Mouse (Mus musculus): ENCODE measurements at regions not wholly inside any gene's neighbourhood (a gene's known extent, or its start where the extent isn't known, plus 50 kb on each side); places are given as distances from the start of the nearest gene placed in this dataset.

DNA sequence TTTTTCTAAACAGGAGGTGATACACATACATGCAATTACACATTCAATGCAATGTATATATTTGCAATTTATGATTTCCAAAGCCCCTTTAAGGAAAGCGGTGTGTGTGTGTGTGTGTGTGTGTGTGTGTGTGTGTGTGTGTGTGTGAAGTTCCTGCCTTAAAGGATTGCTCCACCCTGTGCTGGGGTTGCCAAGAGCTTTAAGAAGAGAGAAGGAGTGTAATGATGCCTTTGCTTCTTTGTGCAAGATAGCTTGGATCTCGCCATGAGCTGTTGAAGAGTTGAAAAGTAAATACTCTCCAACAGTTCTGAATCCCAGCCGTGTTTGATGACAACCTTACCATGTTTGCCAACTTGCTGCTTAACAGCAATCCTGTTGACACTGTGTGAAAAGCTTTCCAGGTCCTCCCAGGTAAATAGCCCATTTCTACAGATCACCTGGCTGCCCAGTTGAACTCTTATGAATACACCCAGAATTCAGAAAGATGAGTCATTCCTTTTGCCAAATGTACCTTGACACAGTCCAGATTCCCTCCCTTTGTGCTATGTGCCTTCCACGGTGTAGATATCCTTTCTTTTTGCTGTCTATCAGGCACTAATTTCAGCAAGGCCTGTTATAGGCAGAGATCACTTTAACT lies 216.3 kb downstream of the Ikzf2 start:
- no peak for DNase-seq

DNA sequence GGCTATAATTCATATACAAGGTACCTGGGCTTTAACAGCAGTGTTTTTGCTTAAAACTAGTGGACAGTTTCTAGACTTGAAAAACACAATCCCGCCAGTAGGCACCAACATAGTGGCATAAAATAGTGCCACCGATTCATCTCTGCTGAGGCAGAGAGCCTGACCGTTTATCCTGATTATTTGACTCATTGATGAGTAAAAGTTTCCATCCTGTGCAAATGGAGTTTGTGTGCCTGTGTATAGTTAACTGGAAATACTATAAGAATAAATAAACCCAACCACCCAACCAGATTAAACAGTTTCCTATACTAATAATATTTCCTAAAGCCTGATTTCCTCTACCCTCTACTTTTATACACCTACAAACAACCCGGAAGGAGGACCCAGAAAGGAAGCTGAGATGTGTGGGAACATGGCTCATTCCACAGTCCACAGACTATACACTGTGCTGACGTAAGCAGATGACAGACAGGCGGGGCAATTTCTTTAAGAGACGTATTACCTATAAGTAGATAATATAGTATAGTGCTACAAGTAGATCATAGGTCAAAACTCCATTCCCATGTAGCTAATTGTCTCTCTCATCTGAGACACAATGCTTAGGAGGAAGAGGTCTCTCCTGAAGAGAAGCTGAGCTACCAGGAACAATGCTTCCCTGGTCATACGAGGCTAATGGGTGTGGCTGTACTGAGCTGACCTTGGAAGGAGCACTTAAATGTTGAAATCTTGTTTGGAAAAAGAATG lies 217.7 kb downstream of the Ikzf2 start:
- DNase-seq = no peak

DNA sequence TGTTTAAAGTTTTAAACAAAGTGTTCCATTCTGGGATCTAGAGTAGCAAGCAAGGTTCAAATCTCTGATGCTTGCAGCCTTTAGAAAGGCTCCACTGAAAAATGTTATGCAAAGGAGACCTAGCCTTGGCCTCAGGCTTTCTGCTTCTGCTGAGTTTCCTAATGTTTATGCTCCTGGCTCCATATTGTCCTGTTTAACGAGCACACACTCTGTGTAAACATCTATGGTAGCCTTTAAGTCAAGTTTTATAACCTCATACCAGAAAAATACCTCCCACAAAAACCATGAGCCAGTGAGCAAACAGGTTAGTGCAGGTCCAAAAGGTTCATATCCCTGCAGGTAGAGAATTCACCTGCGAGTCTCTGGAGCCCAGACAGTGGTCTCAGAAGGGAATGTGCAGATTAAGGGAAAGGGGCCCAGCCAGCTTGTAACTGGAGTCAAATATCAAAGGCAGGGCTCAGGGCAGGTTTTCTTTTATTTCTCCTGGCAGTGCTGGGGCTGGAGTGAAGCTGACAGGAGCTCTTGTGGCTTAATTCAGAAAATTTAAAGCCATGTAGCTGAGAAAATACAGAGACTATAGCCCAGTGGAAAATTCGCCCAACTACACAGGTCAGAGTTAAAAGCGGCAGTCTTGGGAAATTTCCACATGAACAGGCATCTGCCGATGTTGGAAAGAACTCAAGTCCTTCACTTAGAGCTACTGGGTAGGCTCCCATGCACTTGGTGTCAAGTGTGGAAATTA lies 220.3 kb downstream of the Ikzf2 start:
- DNase-seq = no peak

DNA sequence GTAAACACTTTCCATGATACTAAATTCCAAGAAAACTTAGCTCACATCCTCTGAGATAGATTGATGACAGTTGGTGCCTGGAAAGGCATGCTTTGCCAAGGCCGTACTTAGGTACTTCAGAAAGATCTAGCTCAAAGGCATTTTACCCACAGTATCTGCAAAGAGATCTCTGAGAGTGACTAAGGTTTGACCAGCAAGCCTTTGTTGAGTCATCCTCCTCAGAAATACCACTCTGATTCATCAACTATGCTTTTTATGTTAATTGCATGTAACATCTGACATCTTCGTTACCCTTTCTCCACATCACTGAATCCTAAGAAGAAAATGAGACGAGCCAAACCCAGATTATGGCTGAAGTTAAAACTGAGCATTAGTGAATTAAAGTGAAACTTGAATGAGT lies 225.9 kb downstream of the Ikzf2 start:
- DNase-seq = no peak

DNA sequence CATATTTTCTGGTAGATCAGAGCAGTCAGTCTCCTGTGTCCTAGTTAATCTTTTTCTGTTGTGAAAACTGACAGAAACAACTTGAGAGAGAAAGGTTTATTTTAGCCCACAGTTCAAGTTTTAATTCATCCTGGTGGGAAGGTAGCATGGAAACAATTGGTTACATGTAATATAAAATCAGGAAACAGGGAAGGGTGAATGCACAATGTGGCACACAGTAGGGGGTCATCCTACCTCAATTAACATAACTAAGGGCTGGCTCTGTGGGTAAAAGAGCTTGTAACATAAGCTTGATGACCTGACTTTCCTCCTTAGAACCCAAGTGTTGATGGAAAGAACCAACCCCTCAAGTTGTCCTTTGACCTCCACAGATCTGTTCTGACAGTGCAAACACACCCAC lies 227.1 kb downstream of the Ikzf2 start:
- DNase-seq = no peak

DNA sequence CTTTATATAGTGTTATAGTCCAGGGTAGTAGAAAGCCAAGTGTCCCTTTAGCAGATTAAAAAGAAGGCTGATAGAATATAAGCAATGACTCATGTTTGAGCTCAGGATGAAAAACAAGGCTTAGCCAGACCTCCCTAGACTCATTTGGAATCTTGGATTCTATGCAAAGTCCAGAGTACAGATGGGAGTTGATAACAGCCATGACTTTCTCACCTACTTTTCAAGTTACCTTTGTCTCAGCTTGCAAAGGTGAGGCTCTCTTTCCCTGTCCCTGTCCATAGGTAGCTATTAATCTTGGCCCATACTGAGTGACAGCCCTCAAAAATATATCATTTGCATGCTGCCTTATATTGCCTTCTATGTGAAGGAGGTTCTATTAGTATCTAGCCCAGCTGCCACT lies 229.6 kb downstream of the Ikzf2 start:
- DNase-seq = no peak

DNA sequence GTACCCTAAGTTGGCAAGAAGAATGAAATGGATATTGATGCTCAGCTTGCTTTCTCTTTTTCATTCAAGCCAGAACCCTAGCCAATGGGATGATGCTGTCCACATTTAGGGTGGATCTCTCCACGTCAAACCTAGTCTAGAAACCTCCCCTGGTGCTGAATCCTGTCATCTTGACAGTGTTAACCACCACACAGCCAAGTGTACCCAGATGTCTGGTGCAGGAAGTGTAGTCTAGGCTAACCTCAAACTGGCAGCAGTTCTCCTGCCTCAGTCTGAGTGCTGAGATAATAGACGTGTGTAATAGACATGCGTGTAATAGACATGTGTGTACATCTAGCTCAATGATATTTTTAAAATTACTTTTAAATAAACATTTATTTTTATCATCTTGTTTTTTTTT lies 233.1 kb downstream of the Ikzf2 start:
- DNase-seq = no peak

DNA sequence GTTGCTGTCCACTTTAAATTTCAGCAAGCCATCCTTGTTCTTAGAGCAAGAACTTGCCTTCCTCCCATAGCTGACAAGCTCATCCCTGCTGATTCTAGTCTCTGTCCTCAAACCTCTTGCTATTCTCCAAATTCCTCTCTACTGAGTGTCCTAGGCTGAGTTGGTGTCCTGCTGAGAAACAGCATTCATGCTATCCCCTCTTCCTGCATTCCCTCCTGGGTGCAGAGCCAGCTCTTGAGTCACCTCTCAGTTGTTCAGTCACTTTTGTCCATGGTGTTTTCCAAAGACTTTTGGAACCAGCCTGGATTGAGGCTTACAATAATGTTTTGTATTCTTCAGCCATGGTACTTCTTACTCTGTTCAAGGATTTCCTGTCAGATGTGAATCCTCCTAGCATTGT lies 234.1 kb downstream of the Ikzf2 start:
- no peak for DNase-seq

DNA sequence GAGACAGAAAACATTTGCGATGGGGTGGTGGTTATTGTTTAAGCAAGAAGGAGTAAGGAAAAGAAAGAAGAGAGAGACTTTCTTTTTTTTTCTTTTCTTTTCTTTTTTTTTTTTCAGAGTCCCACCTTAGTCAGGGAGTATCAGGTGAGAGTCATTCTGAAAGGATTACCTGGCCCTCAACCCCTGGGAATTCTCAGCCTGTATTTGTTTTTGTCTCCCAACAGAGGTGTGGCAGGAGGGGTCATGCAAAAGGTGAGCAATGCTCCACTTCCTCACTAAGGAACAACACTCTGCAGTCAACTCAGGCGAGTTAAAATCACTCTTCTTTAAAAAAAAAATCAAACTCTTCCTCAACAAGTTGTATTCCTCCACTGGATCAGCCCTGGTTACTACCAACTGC lies 236.6 kb downstream of the Ikzf2 start:
- DNase-seq = no peak

DNA sequence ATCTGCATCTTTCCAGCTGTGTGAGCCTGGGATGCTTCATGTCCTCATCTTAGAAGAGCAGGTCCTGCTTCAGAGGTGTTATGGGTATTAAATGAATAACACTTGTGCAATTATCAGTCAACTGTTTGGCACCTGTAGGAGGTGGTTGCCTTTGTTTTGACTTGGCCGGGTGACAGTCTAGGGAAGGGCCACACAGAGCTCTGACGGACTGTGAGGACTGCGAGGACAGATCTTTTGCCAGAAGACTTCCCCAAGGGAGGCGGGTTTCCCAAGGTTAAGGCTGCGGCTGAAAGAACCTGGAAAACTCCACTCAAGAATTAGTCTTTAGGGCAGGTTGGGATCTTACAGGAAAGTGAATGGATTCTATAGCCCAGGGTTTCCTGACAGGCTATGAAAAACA lies 239.8 kb downstream of the Ikzf2 start:
- DNase-seq = no peak

DNA sequence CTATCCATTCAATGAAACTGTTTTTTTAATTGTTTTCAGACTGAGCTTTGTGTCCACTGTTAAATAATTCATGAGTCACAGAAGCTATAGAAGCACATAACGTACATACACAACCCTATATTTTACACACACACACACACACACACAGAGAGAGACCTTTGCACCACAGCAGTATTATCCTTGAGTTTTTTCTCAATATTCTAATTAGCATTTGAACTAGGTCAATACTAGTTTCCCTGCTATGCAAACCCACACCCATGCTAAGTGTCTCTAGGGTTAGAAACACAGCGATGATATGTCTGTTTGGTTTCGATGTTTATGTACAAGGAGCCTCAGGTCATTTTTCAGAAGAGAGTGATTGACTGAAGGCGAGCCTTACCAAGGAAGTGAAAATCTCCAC lies 242.3 kb downstream of the Ikzf2 start:
- no peak for DNase-seq

DNA sequence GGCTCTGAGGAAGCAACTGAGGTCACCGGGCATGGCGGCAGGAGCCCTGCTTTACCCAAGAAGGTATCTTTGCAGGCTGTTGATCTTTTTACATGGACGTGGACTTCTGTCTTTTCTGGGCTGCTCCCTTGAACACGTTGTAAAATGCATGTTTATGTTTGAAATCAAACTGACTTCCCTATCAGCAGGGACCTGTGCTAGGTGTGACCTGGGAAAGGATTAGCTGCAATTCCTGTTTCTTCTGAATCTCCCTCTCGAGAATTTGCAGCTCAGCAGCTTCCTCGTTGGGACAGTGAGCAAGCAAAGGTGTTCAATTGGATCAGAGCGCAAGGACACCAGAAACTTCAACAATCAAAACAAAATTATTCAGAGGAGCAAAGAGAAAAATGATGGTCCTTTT lies 243.6 kb downstream of the Ikzf2 start:
- no peak for DNase-seq

DNA sequence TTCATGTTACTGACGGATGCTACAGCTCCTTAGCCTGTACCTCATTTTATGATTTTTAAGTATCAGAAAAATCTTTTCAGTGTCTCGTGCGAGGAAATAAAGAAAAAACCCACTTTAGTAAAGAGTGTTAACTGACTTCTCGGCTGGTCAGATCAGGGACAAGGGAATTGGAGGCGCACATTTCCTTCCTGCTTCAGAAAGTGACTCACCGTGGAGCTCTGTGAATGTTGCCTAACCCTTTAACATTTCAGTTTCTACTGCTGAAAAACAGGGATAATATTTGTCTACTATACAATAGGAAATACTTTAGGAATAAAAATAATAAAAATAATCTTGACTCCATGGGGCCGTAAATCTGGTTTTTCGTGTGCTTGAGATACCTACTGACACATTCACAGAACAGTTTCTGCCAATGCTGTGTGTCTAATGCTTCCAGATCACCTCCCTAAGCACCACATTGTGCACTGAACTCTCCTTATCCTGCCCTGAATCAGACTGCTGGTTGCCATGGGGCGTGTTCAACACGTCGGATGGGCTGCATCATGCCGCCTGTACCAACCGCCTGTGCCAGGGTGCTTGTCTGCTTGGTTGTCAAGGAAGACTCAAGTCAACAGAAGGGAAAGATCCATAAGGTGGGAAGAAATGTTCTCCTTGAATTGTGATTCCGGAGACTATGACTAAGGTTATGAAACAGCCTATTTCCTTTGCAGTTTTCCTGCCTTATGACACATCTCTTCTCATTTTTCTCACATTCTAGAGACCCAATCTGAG lies 246.3 kb downstream of the Ikzf2 start:
- DNase-seq = no peak

DNA sequence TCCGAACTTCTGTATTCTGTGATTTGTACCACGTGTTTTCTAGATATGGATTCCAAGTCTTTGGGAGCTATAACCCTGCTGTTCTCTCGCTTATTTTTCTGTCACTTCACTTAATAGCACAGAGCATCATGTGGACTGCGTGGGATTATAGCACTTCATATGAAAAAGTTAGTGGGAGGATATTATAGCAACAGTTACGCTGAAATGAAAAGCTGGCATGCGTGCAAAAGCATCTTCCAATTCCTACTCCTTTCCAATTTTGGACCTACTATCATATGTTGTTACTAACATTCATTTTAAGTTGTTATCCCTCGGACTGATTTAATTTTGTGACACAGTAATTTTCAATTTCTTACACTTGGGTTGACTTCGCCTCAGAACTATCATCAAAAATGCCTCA lies 250.0 kb downstream of the Ikzf2 start:
- no peak for DNase-seq

DNA sequence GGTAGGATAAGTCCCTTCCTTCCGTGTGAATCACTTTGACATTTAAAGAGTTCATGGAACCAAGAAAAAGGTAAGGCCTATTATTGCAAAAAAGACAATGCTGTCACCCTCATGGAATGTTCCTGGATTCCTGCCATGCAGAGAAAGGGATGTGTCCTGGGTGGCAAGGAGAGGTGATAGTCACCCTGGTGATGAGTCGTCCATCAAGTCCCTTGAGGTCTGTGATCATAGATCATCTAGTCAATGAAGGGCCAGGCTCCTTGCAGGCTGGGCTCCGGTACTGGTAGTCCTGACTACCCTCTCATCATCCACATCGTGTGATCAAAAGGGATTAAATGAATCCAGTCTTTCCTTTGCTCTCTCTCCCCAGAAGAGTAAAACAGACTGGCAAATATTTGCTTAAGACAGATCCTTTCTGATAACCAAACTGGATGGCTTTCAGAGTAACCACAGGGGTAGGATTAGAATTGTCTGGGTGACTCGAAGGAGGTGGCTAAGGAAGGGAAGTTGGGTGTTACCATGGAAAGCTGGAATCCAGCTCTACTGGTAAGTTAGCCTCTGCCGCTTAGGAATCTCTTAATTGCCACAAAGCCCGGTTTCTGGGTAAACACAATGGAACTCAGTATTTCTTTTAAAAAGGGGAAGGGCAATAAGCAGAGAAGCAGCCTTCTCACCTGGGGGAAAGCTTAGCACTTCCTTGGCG lies 253.2 kb downstream of the Ikzf2 start:
- no peak for DNase-seq

DNA sequence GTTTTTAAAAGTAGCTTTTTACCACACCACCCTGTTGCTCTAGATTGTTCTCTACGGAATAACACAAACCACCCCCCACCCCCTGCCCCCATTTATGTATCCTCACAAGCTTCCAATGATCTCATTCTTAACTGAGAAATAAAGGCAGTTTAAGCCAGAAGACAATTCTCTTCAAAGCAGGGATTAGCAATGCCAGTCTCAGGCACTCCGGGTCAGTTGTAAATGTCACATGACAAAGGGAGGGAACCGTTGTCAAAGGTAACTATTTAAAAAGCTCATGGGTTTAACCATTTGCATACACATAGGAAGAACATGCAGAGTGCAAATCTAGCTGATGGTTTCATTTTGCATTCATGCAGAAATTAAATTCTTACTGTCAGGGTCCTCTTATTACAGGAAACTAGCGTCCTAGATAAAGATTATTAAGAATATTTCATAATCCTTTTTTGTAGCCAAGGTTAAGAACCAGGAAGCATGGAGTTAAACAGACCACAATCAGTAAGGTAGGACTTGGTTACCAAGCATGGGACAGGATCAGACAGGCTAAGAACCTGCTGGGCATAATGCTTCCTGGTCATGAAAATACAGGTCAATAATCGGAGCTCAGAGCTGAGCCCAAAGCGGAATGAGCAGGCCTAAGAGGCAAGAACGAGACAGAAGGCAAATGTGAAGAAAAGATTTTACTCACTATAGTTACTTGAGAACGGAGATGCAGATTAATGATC lies 256.2 kb downstream of the Ikzf2 start:
- no peak for DNase-seq

DNA sequence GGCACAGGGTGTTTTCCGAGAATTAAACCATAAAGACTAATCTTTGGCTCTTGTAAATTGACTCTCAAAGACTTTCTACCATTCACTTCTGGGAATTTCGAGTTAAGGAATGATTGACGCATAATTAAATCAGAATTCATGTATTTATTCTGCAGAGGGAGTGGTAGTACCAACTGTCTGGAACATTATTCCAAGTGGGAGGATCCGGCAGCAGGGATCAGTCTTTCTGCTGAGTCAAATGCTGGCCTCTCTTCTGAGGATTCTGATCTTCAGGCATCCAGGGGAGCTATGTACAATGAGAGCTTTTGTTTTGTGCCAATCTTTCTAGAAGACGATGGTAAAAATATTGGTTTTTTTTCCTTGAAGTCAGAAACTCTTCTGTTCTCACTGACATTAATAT lies 257.4 kb downstream of the Ikzf2 start:
- DNase-seq = no peak

DNA sequence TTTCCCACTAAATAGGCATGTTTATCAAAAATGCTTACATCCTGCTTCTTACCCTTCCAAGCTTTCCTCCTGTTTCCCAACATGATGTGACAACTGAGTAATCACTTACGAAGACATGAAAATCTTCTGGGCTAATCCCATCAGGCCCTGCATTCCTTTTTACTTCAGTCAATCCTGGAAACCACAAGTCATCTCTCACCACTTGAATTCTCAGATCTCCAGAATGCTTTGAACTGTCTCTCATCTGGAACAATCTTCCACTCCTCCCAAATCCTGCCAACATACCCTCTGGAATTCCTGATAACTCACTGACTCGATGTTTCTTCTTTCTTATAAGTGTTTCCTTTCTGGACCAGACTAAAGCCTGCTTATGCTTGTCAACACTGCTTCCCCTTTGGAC lies 289.4 kb downstream of the Ikzf2 start:
- DNase-seq = no peak

DNA sequence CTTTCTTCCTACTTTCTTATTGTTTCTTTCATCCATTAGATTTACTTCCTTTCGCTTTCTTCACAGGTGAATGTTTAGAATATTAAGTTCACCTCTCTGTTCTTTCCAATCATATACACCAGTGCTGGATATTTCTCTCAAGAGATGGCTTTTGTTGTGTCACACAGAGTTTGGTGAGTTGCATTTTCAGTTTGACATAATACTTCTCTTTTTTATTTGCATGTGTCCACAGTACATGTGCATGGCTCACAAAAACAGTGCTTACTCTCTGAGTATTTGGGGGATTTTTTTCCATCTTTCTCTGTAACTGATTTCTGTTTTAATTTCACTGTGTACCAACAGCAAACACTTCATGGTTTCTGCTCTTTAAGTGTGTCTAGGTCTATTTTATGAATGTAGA lies 274.5 kb upstream of the Erbb4 start:
- no peak for DNase-seq

DNA sequence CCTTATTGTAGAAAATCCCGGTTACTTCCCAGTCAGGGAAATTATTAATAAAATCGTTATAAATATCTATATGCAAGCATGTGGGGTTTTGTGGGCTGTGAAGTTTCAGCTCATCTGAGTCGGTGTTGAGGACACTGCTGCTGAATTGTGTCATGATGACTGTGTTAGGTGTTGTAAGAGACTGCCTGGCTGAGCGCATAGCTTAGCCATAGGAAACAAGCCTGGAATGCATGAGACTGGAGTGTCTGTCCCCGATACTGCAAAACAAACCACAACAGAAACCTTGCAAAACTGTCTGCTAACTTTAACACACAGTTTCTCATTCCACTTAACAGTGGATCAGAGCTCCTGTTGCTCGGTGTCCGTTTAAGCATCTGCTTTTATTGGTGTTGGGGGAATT lies 271.9 kb upstream of the Erbb4 start:
- no peak for DNase-seq

DNA sequence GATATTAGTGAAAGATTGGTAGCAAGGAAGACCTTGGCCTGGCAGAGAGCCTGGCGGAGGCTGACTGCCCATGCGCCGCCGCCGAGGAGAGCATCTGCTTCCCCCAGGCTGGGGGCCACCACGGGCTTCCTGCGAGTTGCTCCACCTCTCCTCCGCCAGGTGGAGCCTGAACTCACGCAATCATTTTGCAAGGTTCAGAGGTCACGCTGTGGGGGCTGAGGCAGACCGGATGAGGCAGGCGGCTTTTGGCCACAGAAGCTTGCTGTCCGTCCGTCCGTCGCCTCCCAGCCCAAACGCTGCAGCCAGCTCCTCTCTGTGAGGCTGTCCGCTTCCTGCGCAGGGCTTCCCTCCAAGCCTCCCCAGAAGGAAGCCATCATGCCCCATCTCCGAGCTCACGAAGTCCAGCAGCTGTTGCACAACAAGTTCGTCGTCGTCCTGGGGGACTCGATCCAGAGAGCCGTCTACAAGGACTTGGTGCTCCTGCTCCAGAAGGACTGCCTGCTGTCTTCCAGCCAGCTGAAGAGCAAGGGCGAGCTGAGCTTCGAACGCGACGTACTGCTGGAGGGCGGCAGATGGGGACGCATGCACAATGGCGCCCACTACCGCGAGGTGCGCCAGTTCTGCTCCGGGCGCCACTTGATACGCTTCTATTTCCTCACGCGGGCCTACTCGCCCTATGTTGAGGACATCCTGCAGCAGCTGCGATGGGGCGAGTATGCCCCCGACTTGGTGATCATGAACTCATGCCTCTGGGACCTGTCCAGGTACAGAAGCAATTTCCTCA lies 269.3 kb upstream of the Erbb4 start:
- no peak for DNase-seq

Data from heart, postnatal 4 days (tissue).